Mouse (Mus musculus): ENCODE measurements at regions not wholly inside any gene's neighbourhood (a gene's known extent, or its start where the extent isn't known, plus 50 kb on each side); places are given as distances from the start of the nearest gene placed in this dataset.
A peak's percentile ranks its signal among the peaks of the same experiment; 100 is the strongest.

DNA sequence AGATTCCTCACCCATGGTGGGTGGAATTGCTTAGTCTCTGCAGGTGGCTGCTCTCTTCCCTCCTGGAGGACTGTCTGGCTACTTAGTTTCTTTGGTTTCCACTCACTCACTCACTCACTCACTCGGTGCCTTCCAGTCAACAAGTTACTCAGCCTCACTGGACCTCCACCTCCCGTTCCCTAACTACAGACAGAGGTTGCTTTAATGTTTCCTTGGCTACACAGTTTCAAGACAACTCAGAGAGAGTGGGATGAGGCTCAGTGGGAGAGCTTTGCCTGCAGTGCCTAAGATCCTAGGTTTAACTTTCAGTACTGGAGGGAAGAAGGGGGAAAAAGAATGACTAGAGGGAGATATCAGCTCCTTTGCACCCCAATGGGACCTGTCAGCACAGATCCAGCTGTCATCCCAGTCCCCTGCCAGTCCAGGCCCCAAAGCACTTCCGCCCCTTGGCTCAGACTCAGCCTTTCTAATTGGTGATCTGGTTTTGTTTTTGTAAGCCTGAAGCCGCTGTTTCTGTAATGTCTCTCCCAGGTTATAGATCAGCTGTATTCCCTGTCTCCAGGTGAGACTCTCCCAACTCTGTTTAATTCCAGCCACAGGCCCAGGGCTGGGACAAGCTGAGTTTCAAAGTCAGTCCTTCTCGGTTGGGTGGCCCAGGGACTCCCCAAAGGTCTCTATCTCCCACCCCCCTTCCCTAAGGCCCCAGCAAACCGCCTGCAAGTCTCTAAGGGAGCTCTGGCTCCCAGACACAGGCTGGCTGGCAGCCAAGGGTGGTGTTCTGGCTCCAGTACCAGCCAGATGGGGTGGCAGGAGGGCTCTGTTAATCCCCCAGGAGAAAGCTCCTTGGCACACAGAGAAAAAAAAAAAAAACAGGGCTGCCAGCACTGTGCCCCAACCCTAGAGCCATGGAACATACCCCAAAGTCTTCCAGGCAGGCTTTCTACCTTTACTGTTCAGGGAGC lies 60.5 kb upstream of the Cdon start:
- DNase-seq = no peak

DNA sequence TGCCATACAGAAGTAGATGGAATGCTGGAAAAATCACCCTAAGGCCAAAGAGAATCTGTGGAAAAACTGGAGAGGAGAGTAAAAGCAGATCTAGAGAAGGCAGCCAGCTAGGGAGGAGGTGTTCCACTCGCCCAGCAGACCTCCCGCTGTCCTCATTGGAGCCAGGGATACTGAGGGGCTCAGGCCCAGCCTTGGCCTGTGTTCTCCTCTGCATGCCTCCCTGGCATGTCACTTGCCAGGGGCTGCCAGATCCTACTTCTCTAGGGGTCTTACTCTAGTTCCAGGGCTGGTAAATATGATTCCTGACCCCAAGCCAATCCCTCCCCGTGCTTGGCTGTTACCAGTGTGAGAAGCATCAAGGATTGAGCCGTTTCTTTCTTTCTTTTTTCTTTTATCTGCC lies 59.5 kb upstream of the Cdon start:
- no peak for DNase-seq

DNA sequence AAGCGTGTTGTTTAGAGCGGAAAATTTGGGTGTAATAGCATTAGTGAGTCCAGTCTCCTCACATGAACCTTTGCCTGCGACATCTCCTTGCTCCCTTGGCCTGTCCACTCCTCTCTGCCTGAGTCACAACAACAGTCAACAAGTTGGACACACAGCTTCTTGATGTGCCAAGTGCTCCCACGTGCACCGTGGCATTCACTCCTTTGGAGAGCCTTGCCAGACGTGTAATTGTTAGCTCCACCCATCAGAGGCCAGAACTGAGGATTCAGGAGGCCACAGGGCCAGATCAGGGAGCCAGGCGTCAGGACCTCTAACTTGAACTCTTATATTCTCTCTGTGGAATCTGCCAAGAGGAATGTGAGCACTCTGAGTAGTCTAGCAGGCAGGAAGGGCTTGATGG lies 58.7 kb upstream of the Cdon start:
- no peak for DNase-seq

DNA sequence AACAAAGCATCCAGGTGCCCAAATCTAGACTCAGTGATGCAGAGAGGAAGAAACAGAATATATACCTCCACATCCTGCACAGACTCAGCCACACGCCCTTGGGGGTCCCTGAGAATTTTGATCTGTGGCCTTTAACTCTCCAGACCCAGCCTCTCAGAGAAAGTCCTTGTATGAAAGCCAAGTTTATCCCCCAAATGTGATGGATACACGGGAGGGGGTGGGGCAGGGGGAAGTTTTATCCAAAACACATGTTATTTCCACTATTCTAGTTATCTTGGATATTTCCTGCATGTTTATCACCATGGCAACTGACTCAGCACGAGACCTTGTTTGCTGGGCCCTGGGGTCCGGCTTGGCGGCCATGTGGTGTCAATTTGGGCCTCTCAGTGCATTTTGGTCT lies 57.8 kb upstream of the Cdon start:
- no peak for DNase-seq

DNA sequence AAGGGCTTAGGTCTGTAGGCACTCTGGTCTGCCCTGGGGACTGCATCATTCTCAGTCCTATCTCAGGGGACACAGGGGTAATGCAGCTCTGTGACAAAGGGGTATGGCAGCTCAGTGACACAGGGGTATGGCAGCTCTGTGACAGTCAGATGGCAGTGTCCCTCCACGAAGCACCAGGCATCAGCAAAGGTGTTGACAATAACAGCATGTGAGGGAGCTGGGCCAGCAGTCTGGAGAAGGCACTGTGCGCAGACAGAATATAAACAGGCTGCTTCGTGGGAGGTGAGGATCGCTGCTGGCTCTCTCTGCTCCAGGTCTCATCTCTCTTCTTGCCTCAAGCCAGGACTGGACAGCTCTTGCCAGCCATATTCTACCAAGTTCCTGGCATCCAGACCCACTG lies 57.0 kb upstream of the Cdon start:
- DNase-seq = peak; percentile 81

DNA sequence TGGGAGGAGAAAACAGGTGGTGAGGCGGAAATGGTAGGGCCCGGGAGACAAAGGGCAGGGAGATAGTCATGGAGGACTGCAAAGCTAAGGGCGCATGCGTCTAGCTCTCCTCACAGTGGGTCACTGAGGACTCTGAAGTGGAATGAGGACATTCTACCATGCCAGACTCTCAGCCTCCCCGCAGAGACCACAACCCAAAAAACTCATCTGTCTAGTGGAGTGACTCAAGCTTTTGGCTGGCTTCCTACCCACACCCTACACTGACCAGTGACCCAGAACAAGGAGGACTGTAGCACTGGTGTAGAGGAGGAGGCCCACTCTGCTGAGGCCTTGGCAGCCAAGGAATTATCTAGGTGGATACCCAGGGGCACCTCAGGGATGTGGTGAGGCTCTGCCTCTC lies 55.0 kb upstream of the Cdon start:
- DNase-seq = no peak

DNA sequence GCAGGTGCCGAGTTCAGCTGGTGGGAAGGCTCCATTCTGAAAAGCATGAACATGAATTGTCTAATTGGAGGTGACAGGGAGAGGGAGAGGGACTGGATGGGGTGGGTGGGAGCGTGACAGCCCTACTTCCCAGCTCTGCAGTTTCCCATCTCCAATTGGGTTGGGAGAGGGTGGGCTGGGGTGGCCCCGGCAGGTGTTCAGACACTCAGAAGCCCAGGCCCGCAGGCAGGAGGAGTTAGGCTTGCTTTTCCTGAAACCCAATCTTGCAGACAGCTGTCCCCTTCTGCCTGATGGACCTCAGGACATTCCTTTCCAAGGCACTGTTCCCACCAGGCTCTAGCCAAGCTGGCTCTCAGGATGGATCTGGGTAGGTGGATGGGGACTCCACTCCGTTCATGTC lies 51.9 kb upstream of the Cdon start:
- DNase-seq = peak; percentile 0

DNA sequence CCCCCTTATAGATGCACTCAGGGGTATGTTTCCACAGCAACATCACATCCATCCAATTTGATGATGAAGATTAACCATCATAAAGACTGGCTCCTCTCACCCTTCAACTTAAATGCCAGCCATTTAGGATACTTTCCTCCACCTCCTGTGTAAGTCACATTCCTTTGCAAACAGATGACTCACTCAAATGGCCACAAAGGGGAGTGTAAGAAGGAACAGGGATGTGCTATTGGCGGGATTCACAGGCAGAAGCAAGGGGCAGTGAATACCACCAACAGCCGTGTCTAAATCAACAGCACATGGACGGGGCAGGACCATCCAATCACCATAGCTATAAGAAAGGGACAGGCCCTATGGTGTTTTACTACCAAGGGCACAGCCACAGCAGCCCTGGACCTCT lies 50.9 kb upstream of the Cdon start:
- peak; percentile 3 for DNase-seq

DNA sequence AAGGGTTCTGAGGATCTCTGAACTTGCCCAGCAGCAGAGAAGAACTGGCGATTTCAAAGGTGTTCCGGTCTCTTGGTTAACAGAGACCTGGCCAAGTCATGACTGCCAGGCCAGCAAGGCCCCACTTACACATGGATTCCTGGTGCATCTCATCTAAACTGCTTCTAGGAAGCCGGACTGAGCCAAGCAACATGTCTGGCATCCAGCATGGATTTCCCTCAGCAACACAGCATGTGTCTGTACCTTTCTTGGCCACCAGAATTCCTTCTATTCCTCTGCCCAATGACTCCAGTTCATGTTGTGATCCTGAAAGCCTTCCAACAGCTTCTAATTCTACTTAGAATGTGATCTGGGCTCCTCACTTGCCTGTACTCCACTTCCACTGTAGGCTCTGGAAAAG lies 50.0 kb upstream of the Cdon start:
- peak; percentile 61 for DNase-seq

All from cerebellum, adult 9-10 months (tissue).